Mouse (Mus musculus) CH12.LX (cell line): ENCODE measurements around the gene Olfr315.

Experiments
- CHD1 ChIP-seq: IDR thresholded peaks from 2 replicates; pipeline ENCODE4 v1.6.1; 2012; ENCODE audit warnings: low read depth, low read length, improper control_type of control experiment, inconsistent platforms
- CTCF ChIP-seq, 2 experiments: IDR thresholded peaks in 1 of 2; conservative IDR thresholded peaks in 1 of 2; 2 replicates each; pipeline ENCODE4 v1.5.1; 2011 to 2012; ENCODE audit warnings: low read depth in 2 of 2, low read length in 2 of 2, improper control_type of control experiment in 1 of 2, inconsistent platforms in 1 of 2, mild to moderate bottlenecking in 1 of 2, moderate library complexity in 1 of 2
- E2F4 ChIP-seq: IDR thresholded peaks from 2 replicates; pipeline ENCODE4 v1.6.1; 2011; ENCODE audit warnings: low read depth, low read length, improper control_type of control experiment; ENCODE audit not compliant: insufficient replicate concordance
- MAFK ChIP-seq: IDR thresholded peaks from 2 replicates; pipeline ENCODE4 v1.6.1; 2011; ENCODE audit warnings: low read length, improper control_type of control experiment; ENCODE audit not compliant: insufficient replicate concordance

DNA sequence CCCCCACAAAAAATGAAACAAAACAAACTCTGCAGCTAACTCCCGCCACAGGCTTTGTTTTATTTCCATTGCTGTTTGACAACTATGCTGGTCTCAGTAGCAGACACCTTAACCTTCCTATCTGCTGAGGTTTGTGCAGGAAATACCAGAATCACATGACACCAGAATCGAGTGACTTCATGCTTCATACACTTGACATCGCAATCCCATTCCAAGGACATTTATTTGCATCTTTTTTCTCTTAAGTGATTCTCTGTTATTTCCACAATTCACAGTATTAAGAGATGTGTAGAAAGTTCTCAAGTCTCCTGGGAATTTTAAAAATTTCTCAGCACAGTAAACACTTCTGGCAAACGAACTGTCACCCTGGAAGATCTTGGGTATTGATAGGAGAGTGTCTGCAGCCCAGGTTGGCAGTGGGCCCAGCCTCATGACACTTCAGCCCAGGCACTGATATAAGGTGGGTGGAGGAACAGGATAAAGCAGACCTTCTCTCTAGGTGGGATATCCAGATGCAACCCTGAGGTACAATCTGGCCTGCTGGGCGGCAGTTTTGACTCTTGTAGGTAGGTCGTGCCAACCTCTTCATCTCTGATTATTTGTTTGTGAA, 9.6 kb downstream of the Olfr315 start, which contains the start of gene Olfr314:
- no peak for TF ChIP-seq CHD1
- no peak for TF ChIP-seq E2F4
- TF ChIP-seq CTCF (conservative IDR thresholded peaks at IDR 0.05 in 1 of 2, IDR thresholded peaks at IDR 0.05 in 1 of 2; ENCODE audit: low read depth in 2 of 2, low read length in 2 of 2): no peak
- TF ChIP-seq MAFK: no peak
